Mouse (Mus musculus) c-Kit-positive CD71-positive TER-119-positive erythroid progenitor cells, embryonic 14.5 days (primary cell): ENCODE measurements around the gene Farsa.

Experiments
- DNase-seq: peaks from one replicate; pipeline ENCODE4 v3.0.0-alpha.2; 2013; ENCODE audit warnings: low spot score

Gene Farsa

GRCm38 (mm10) chr8:84911854-84912253 lies 55.1 kb downstream of the Farsa start:
- DNase-seq, result no peak

GRCm38 (mm10) chr8:84912391-84912790 lies 55.6 kb downstream of the Farsa start:
- DNase-seq, result no peak

- peak; percentile 87 for DNase-seq
Measured at GRCm38 (mm10) chr8:84912895-84913501, 56.2 kb downstream of the Farsa start.

- DNase-seq, result no peak
Measured at GRCm38 (mm10) chr8:84913502-84913900, 56.7 kb downstream of the Farsa start.

- peak; percentile 85 for DNase-seq
Measured at GRCm38 (mm10) chr8:84913960-84914359, 57.2 kb downstream of the Farsa start.

- DNase-seq, result no peak
Measured at GRCm38 (mm10) chr8:84915269-84915668, 58.5 kb downstream of the Farsa start.

GRCm38 (mm10) chr8:84917781-84918180 lies 61.0 kb downstream of the Farsa start:
- DNase-seq, result no peak

- DNase-seq, result no peak
Measured at GRCm38 (mm10) chr8:84918646-84919045, 61.9 kb downstream of the Farsa start.
